Mouse (Mus musculus) ES-Bruce4 (cell line): Measurements from ENCODE around the gene Setd3. TPM values are rescaled to one million over a fixed set of nuclear protein-coding genes. Genes with fewer than 3 reads are reported as not detected.
A peak's percentile ranks its signal among the peaks of the same experiment; 100 is the strongest.

Experiments used
- H3K27ac ChIP-seq: 2 replicates; pipeline ENCODE4 v1.5.1; 2012; ENCODE audit warnings: low read length, inconsistent platforms; ENCODE audit not compliant: insufficient read depth
- H3K27me3 ChIP-seq: 2 replicates; pipeline ENCODE4 v1.6.1; 2012; ENCODE audit warnings: mild to moderate bottlenecking, low read length, inconsistent platforms; ENCODE audit not compliant: control insufficient read depth, poor library complexity, insufficient read depth, severe bottlenecking
- H3K36me3 ChIP-seq: 2 replicates; pipeline ENCODE4 v1.6.1; 2012; ENCODE audit warnings: inconsistent platforms, mild to moderate bottlenecking, low read length, moderate library complexity; ENCODE audit not compliant: control insufficient read depth, poor library complexity, insufficient read depth, severe bottlenecking
- H3K4me1 ChIP-seq: one replicate; pipeline ENCODE4 v1.8.1; 2011; ENCODE audit warnings: low read length; ENCODE audit not compliant: control insufficient read depth, insufficient read depth
- H3K4me3 ChIP-seq: 2 replicates; pipeline ENCODE4 v1.5.1; 2011; ENCODE audit warnings: low read depth, mild to moderate bottlenecking, low read length
- H3K9ac ChIP-seq: 2 replicates; pipeline ENCODE4 v1.6.1; 2012; ENCODE audit warnings: low read depth, mild to moderate bottlenecking, inconsistent platforms; ENCODE audit not compliant: poor library complexity, severe bottlenecking
- H3K9me3 ChIP-seq: replicated peaks from 2 replicates; pipeline ENCODE4 v1.6.1; 2012; ENCODE audit warnings: mild to moderate bottlenecking, low read length, inconsistent platforms; ENCODE audit not compliant: control insufficient read depth, poor library complexity, insufficient read depth, severe bottlenecking
- CTCF ChIP-seq: IDR thresholded peaks from one replicate; pipeline ENCODE4 v1.8.1; 2011; ENCODE audit warnings: low read depth, low read length
- EP300 ChIP-seq: IDR thresholded peaks from 2 replicates; pipeline ENCODE4 v1.6.1; 2011; ENCODE audit warnings: low read depth, low read length; ENCODE audit not compliant: insufficient read depth
- POLR2A ChIP-seq: IDR thresholded peaks from one replicate; pipeline ENCODE4 v1.8.1; 2011; ENCODE audit warnings: low read length; ENCODE audit not compliant: insufficient read depth
- polyA plus RNA-seq: library from polyadenylated mRNA; stranded (reverse); fragments of >200 nt; gene quantifications from 2 replicates; pipeline ENCODE4 v1.2.4, GENCODE M21; 2011; ENCODE audit warnings: low read depth; ENCODE audit not compliant: missing spikeins, insufficient read depth, insufficient read length

Setd3 gene
- 70.8 and 84.5 TPM in 2 replicates for polyA plus RNA-seq

- Histone ChIP-seq H3K27me3 (no peaks in the 10 kb centered on the region), H3K36me3 (0 out of 2 replicates have a peak, but pooled peaks cover 5% of the 10 kb centered on the region), H3K4me3 (peak within 1 kb of the TSS; percentile 87), H3K4me1 (no peaks in the 10 kb centered on the region), H3K27ac (peak within 1 kb of the TSS; percentile 55; the same call in 1 of the 2 replicates), H3K9me3 (no peaks in the 10 kb centered on the region), H3K9ac (peak within 1 kb of the TSS; percentile 94)
- TF ChIP-seq CTCF (no peak), EP300 (no peak), POLR2A (no peak)
These were observed at the start of gene Setd3 for GRCm38 (mm10) chr12:108179246-108179320. Setd3 (minus strand) TSS chr12:108179314.

DNA sequence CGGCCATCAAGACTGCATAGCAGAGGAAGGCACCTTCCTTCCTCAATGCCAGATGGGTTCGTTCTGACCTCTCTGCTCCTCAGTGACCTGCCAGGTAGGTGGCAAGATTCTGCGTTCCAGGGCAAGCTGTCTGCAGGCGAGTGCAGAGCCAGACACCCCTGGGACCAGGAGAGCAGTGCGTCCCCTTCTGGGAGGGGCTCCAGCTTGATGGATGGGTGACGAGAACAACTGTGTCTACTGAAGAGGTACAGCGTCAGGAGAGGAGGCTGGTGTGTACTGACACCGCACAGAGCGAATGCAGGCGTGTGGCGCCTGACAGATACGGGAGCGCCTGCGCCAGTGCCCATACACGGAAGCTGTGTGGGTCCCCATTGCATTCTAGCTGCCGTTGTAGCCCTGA lies 48.4 kb upstream of the Setd3 start:
- TF ChIP-seq CTCF (no peak), EP300 (no peak), POLR2A (no peak)
- Histone ChIP-seq H3K36me3 (no peaks in the 10 kb centered on the region), H3K4me1 (no peaks in the 10 kb centered on the region), H3K4me3 (no peak overlapping the region), H3K27ac (no peak overlapping the region), H3K9ac (no peak overlapping the region), H3K9me3 (no peaks in the 10 kb centered on the region), H3K27me3 (no peaks in the 10 kb centered on the region)

- H3K27ac ChIP-seq: no peak overlapping the region
- no peak overlapping the region for H3K9ac ChIP-seq
- no peaks in the 10 kb centered on the region for H3K4me1 ChIP-seq
- no peaks in the 10 kb centered on the region for H3K9me3 ChIP-seq
- no peaks in the 10 kb centered on the region for H3K36me3 ChIP-seq
- H3K27me3 ChIP-seq: no peaks in the 10 kb centered on the region
- H3K4me3 ChIP-seq: no peak overlapping the region
- no peak for TF ChIP-seq CTCF
- TF ChIP-seq EP300: no peak
- TF ChIP-seq POLR2A: no peak
These were observed 47.8 kb upstream of the Setd3 start for GRCm38 (mm10) chr12:108226941-108227340.

- Histone ChIP-seq H3K36me3 (no peaks in the 10 kb centered on the region), H3K4me1 (no peaks in the 10 kb centered on the region), H3K4me3 (no peak overlapping the region), H3K9ac (no peak overlapping the region), H3K27ac (no peak overlapping the region), H3K27me3 (no peaks in the 10 kb centered on the region), H3K9me3 (no peaks in the 10 kb centered on the region)
- no peak for TF ChIP-seq EP300
- TF ChIP-seq CTCF: no peak
- no peak for TF ChIP-seq POLR2A
These were observed 47.1 kb upstream of the Setd3 start for GRCm38 (mm10) chr12:108226216-108226615.

DNA sequence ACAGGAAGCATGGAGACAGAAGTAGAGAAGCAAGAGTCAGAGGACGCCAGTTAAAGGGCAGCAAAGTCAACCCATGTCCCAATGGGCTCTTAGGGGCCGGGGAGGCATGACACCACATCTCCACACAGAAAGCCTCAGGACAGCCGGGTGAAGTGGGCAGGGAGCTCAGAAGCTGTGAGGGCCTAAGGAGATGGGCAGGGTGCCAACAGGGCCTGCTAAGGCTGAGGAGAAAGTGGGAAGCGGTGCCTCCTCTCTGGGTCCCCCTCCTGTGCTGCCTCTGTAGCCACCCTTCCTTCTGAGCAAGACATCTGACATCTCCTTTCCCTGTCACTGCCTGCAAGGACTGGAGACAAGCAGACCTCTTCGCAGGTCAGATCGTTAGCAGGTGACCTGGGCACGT lies 46.7 kb upstream of the Setd3 start:
- Histone ChIP-seq H3K4me1 (no peaks in the 10 kb centered on the region), H3K4me3 (no peak overlapping the region), H3K9ac (no peak overlapping the region), H3K27ac (no peak overlapping the region), H3K9me3 (no peaks in the 10 kb centered on the region), H3K27me3 (no peaks in the 10 kb centered on the region), H3K36me3 (no peaks in the 10 kb centered on the region)
- no peak for TF ChIP-seq EP300
- no peak for TF ChIP-seq CTCF
- no peak for TF ChIP-seq POLR2A

DNA sequence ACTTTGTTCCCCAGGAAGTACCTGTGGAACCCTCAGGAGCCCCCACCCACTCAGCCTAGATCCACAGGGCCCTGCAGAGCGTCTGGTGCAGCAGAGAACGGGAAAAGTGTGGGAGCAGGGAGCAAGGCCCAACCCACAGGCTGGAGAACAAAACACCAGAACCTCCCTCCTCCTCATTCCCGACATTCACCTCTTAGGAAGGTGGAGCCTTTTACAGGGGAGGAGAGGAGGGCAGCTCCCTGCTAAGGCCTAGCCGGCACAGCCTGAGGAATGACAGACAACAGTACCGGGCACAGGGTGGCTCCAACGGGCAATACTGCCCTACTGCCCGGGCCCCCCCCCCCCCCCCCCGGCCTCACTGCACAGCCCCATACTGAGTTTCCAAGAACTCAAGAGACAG lies 44.2 kb upstream of the Setd3 start:
- Histone ChIP-seq H3K36me3 (no peaks in the 10 kb centered on the region), H3K27me3 (no peaks in the 10 kb centered on the region), H3K4me3 (no peak overlapping the region), H3K9ac (no peak overlapping the region), H3K4me1 (no peaks in the 10 kb centered on the region), H3K9me3 (no peaks in the 10 kb centered on the region), H3K27ac (no peak overlapping the region)
- no peak for TF ChIP-seq POLR2A
- TF ChIP-seq EP300: no peak
- no peak for TF ChIP-seq CTCF

- Histone ChIP-seq H3K27me3 (no peaks in the 10 kb centered on the region), H3K4me1 (no peaks in the 10 kb centered on the region), H3K27ac (no peak overlapping the region), H3K4me3 (no peak overlapping the region), H3K9ac (no peak overlapping the region), H3K9me3 (no peaks in the 10 kb centered on the region), H3K36me3 (no peaks in the 10 kb centered on the region)
- TF ChIP-seq POLR2A (no peak), CTCF (no peak), EP300 (no peak)
These were observed 42.6 kb upstream of the Setd3 start for GRCm38 (mm10) chr12:108221712-108222111.
